Mouse (Mus musculus) heart, embryonic 12.5 days (tissue): ENCODE results near the gene Prune1. TPM values are rescaled to one million over a fixed set of nuclear protein-coding genes. Genes with fewer than 3 reads are reported as not detected.

Source experiments
- ATAC-seq: fragments of 200-750 bp; cut with Nextera tagmentation; 2 replicates; pipeline ENCODE4 v1.8.0; 2017; ENCODE audit warnings: moderate TSS enrichment, moderate library complexity; ENCODE audit not compliant: insufficient number of reproducible peaks, low FRiP score
- H3K27ac ChIP-seq: fragments of 300-500 bp; sonication (generic); 2 replicates; pipeline ENCODE4 v1.5.1; 2016; ENCODE audit warnings: mild to moderate bottlenecking, moderate library complexity; ENCODE audit not compliant: poor library complexity, severe bottlenecking
- H3K27me3 ChIP-seq: fragments of 300-500 bp; sonication (generic); replicated peaks from 2 replicates; pipeline ENCODE4 v1.6.1; 2016; ENCODE audit warnings: mild to moderate bottlenecking, moderate library complexity
- H3K36me3 ChIP-seq: fragments of 300-500 bp; sonication (generic); 2 replicates; pipeline ENCODE4 v1.6.1; 2016; ENCODE audit warnings: mild to moderate bottlenecking, moderate library complexity
- H3K4me1 ChIP-seq: fragments of 300-500 bp; sonication (generic); replicated peaks from 2 replicates; pipeline ENCODE4 v1.6.1; 2016; ENCODE audit warnings: mild to moderate bottlenecking
- H3K4me2 ChIP-seq: fragments of 300-500 bp; sonication (generic); 2 replicates; pipeline ENCODE4 v1.6.1; 2016; ENCODE audit warnings: mild to moderate bottlenecking, moderate library complexity
- H3K4me3 ChIP-seq: fragments of 300-500 bp; sonication (generic); 2 replicates; pipeline ENCODE4 v1.5.1; 2016; ENCODE audit warnings: mild to moderate bottlenecking
- H3K9ac ChIP-seq: fragments of 300-500 bp; sonication (generic); 2 replicates; pipeline ENCODE4 v1.6.1; 2016; ENCODE audit warnings: mild to moderate bottlenecking, moderate library complexity
- H3K9me3 ChIP-seq: fragments of 300-500 bp; sonication (generic); replicated peaks from 2 replicates; pipeline ENCODE4 v1.6.1; 2016; ENCODE audit warnings: mild to moderate bottlenecking, moderate library complexity
- WGBS: fragments of 180-500 bp; shearing (Covaris S2); methylation state at CpG from one replicate; pipeline ENCODE4 v1.1.7; 2016; 5-methylcytosine and 5-hydroxymethylcytosine counted together
- polyA plus RNA-seq: library from polyadenylated mRNA; unstranded; fragments of >200 nt; fragmentation: Nextera tagmentation; extraction: Ambion mirVana; gene quantifications from 2 replicates; pipeline ENCODE4 v1.2.1, GENCODE M21; 2016

Prune1 gene
- polyA plus RNA-seq, 1 experiment from 2014 or later, result 29.5 TPM

GRCm38 (mm10) chr3:95287541-95287940 lies 5.7 kb upstream of the Prune1 start:
- H3K9me3 ChIP-seq, result no peaks in the 10 kb centered on the region
- H3K27me3 ChIP-seq, result no peaks in the 10 kb centered on the region
- no peak overlapping the region for H3K4me2 ChIP-seq
- no peak overlapping the region for H3K9ac ChIP-seq
- H3K4me3 ChIP-seq, result no peak overlapping the region
- no peak overlapping the region for H3K27ac ChIP-seq
- H3K36me3 ChIP-seq, result peaks cover 35% of the 10 kb centered on the region
- peaks cover 12% of the 10 kb centered on the region for H3K4me1 ChIP-seq
- ATAC-seq, result no peak
- 93% methylated on average over 3 of the region's 3 CpGs for WGBS

- no peak overlapping the region for H3K4me2 ChIP-seq
- no peak overlapping the region for H3K9ac ChIP-seq
- H3K27ac ChIP-seq, result no peak overlapping the region
- 69% methylated on average over 7 of the region's 7 CpGs for WGBS
- H3K4me3 ChIP-seq, result no peak overlapping the region
- H3K4me1 ChIP-seq, result peaks cover 12% of the 10 kb centered on the region
- H3K36me3 ChIP-seq, result peaks cover 27% of the 10 kb centered on the region
- no peaks in the 10 kb centered on the region for H3K27me3 ChIP-seq
- ATAC-seq, result no peak
- H3K9me3 ChIP-seq, result no peaks in the 10 kb centered on the region
Measured at GRCm38 (mm10) chr3:95286510-95286909, 4.6 kb upstream of the Prune1 start.

GRCm38 (mm10) chr3:95286011-95286410 lies 4.1 kb upstream of the Prune1 start:
- no peak for ATAC-seq
- WGBS, result 63% methylated on average over 5 of the region's 5 CpGs
- Histone ChIP-seq H3K9ac (no peak overlapping the region), H3K4me1 (peaks cover 12% of the 10 kb centered on the region), H3K9me3 (no peaks in the 10 kb centered on the region), H3K27me3 (no peaks in the 10 kb centered on the region), H3K27ac (no peak overlapping the region), H3K36me3 (peaks cover 24% of the 10 kb centered on the region), H3K4me2 (no peak overlapping the region), H3K4me3 (no peak overlapping the region)

- Histone ChIP-seq H3K4me1 (peaks cover 16% of the 10 kb centered on the region), H3K4me3 (no peak overlapping the region), H3K9ac (no peak overlapping the region), H3K4me2 (no peak overlapping the region), H3K27ac (no peak overlapping the region), H3K36me3 (peaks cover 18% of the 10 kb centered on the region), H3K9me3 (no peaks in the 10 kb centered on the region), H3K27me3 (no peaks in the 10 kb centered on the region)
- no peak for ATAC-seq
- WGBS, result 94% methylated on average over 5 of the region's 5 CpGs
Measured at GRCm38 (mm10) chr3:95285390-95285789, 3.5 kb upstream of the Prune1 start.

- WGBS, result 87% methylated on average over 12 of the region's 12 CpGs
- H3K9ac ChIP-seq, result 0 out of 2 replicates have a peak overlapping the region, but pooled peaks have one; percentile 4
Measured at GRCm38 (mm10) chr3:95284501-95285281, 2.8 kb upstream of the Prune1 start.

GRCm38 (mm10) chr3:95284062-95284461 lies 2.2 kb upstream of the Prune1 start:
- WGBS, result 30% methylated on average over 1 of the region's 1 CpGs
- Histone ChIP-seq H3K9me3 (no peaks in the 10 kb centered on the region), H3K4me3 (peak overlapping the region; percentile 52), H3K4me2 (peak overlapping the region; percentile 79), H3K27me3 (no peaks in the 10 kb centered on the region), H3K36me3 (peaks cover 16% of the 10 kb centered on the region), H3K27ac (no peak overlapping the region), H3K4me1 (peaks cover 18% of the 10 kb centered on the region), H3K9ac (peak overlapping the region; percentile 79)
- ATAC-seq, result no peak

More at GRCm38 (mm10) chr3:95284501-95285281, 2.8 kb upstream of the Prune1 start:
- Histone ChIP-seq H3K9me3 (no peaks in the 10 kb centered on the region), H3K27ac (no peak overlapping the region), H3K27me3 (no peaks in the 10 kb centered on the region), H3K4me2 (peak overlapping the region; percentile 79; the same call in 1 of the 2 replicates), H3K4me1 (peaks cover 18% of the 10 kb centered on the region), H3K4me3 (no peak overlapping the region), H3K36me3 (peaks cover 16% of the 10 kb centered on the region)
- ATAC-seq, result no peak

GRCm38 (mm10) chr3:95283589-95283941 lies 1.7 kb upstream of the Prune1 start:
- H3K4me2 ChIP-seq, result peak overlapping the region; percentile 79
- ATAC-seq, result no peak
- no peaks in the 10 kb centered on the region for H3K9me3 ChIP-seq
- H3K27ac ChIP-seq, result peak overlapping the region; percentile 97
- peak overlapping the region; percentile 52 for H3K4me3 ChIP-seq
- H3K9ac ChIP-seq, result peak overlapping the region; percentile 79
- H3K36me3 ChIP-seq, result peaks cover 13% of the 10 kb centered on the region
- peaks cover 18% of the 10 kb centered on the region for H3K4me1 ChIP-seq
- no peaks in the 10 kb centered on the region for H3K27me3 ChIP-seq
- 2% methylated on average over 7 of the region's 7 CpGs for WGBS

- ATAC-seq, result peak; percentile 76
- Histone ChIP-seq H3K27ac (peak overlapping the region; percentile 97), H3K4me3 (peak overlapping the region; percentile 52), H3K9me3 (no peaks in the 10 kb centered on the region), H3K4me1 (peaks cover 18% of the 10 kb centered on the region), H3K36me3 (peaks cover 10% of the 10 kb centered on the region), H3K27me3 (no peaks in the 10 kb centered on the region), H3K9ac (peak overlapping the region; percentile 79), H3K4me2 (peak overlapping the region; percentile 79)
- under 1% methylated on average over 51 of the region's 51 CpGs for WGBS
Measured at GRCm38 (mm10) chr3:95282865-95283588, 1.2 kb upstream of the Prune1 start.

- no peaks in the 10 kb centered on the region for H3K27me3 ChIP-seq
- peak overlapping the region; percentile 79 for H3K4me2 ChIP-seq
- ATAC-seq, result 0 out of 2 replicates have a peak, but pooled peaks have one; percentile 7
Measured at GRCm38 (mm10) chr3:95282381-95282864, 547 bp upstream of the Prune1 start.

GRCm38 (mm10) chr3:95280747-95281146 lies 1.1 kb downstream of the Prune1 start:
- peaks cover 36% of the 10 kb centered on the region for H3K4me1 ChIP-seq
- H3K9ac ChIP-seq, result peak overlapping the region; percentile 90
- peak overlapping the region; percentile 83 for H3K4me3 ChIP-seq
- no peaks in the 10 kb centered on the region for H3K9me3 ChIP-seq
- 13% methylated on average over 8 of the region's 8 CpGs for WGBS
- ATAC-seq, result no peak
- H3K4me2 ChIP-seq, result peak overlapping the region; percentile 64
- no peaks in the 10 kb centered on the region for H3K27me3 ChIP-seq
- peaks cover 3% of the 10 kb centered on the region; the same call in 1 of the 2 replicates for H3K36me3 ChIP-seq
- H3K27ac ChIP-seq, result peak overlapping the region; percentile 81

More at GRCm38 (mm10) chr3:95282381-95282864, 547 bp upstream of the Prune1 start:
- Histone ChIP-seq H3K36me3 (peaks cover 4% of the 10 kb centered on the region), H3K27ac (peak overlapping the region; percentile 97), H3K4me3 (peak overlapping the region; percentile 52), H3K9ac (peak overlapping the region; percentile 79), H3K9me3 (no peaks in the 10 kb centered on the region), H3K4me1 (peaks cover 21% of the 10 kb centered on the region)
- under 1% methylated on average over 11 of the region's 11 CpGs for WGBS

- Histone ChIP-seq H3K4me1 (peaks cover 46% of the 10 kb centered on the region), H3K27ac (peak overlapping the region; percentile 32; the same call in 1 of the 2 replicates), H3K27me3 (no peaks in the 10 kb centered on the region), H3K4me3 (no peak overlapping the region), H3K36me3 (peaks cover 11% of the 10 kb centered on the region), H3K4me2 (no peak overlapping the region), H3K9ac (no peak overlapping the region), H3K9me3 (no peaks in the 10 kb centered on the region)
- WGBS, result 47% methylated on average over 1 of the region's 1 CpGs
- ATAC-seq, result no peak
Measured at GRCm38 (mm10) chr3:95277149-95277551, 4.7 kb downstream of the Prune1 start.
